Mouse (Mus musculus) forebrain, embryonic 13.5 days (tissue): Measurements from ENCODE around the gene Zcwpw1. TPM values are rescaled to one million over a fixed set of nuclear protein-coding genes. Genes with fewer than 3 reads are reported as not detected.

Experiments used
- ATAC-seq: fragments of 200-750 bp; cut with Nextera tagmentation; 2 replicates; pipeline ENCODE4 v1.8.0; 2017
- H3K27ac ChIP-seq: fragments of 300-500 bp; sonication (generic); 2 replicates; pipeline ENCODE4 v1.5.1; 2015; ENCODE audit warnings: inconsistent platforms, mild to moderate bottlenecking, moderate library complexity
- H3K27me3 ChIP-seq: fragments of 300-500 bp; sonication (generic); 2 replicates; pipeline ENCODE4 v1.6.1; 2015; ENCODE audit warnings: mild to moderate bottlenecking, inconsistent platforms
- H3K36me3 ChIP-seq: fragments of 300-500 bp; sonication (generic); 2 replicates; pipeline ENCODE4 v1.6.1; 2015; ENCODE audit warnings: mild to moderate bottlenecking, inconsistent platforms; ENCODE audit not compliant: poor library complexity, severe bottlenecking
- H3K4me1 ChIP-seq: fragments of 300-500 bp; sonication (generic); 2 replicates; pipeline ENCODE4 v1.6.1; 2015; ENCODE audit warnings: inconsistent platforms
- H3K4me2 ChIP-seq: fragments of 300-500 bp; sonication (generic); 2 replicates; pipeline ENCODE4 v1.6.1; 2015; ENCODE audit warnings: inconsistent platforms, mild to moderate bottlenecking, moderate library complexity
- H3K4me3 ChIP-seq: fragments of 300-500 bp; sonication (generic); 2 replicates; pipeline ENCODE4 v1.5.1; 2015; ENCODE audit warnings: mild to moderate bottlenecking, inconsistent platforms
- H3K9ac ChIP-seq: fragments of 300-500 bp; sonication (generic); 2 replicates; pipeline ENCODE4 v1.6.1; 2015; ENCODE audit warnings: mild to moderate bottlenecking, inconsistent platforms
- H3K9me3 ChIP-seq: fragments of 300-500 bp; sonication (generic); replicated peaks from 2 replicates; pipeline ENCODE4 v1.6.1; 2016; ENCODE audit warnings: inconsistent platforms
- WGBS: fragments of 180-500 bp; shearing (Covaris S2); methylation state at CpG from one replicate; pipeline ENCODE4 v1.1.7; 2015; 5-methylcytosine and 5-hydroxymethylcytosine counted together
- polyA plus RNA-seq: library from polyadenylated mRNA; unstranded; fragments of >200 nt; fragmentation: Nextera tagmentation; extraction: Ambion mirVana; gene quantifications from 2 replicates; pipeline ENCODE4 v1.2.1, GENCODE M21; 2015

Gene Zcwpw1
- 12.7 and 15.4 TPM in 2 replicates for polyA plus RNA-seq

GRCm38 (mm10) chr5:137787151-137787928 is at the start of gene Zcwpw1, which contains the start of gene Mepce:
Zcwpw1 (plus strand) TSS chr5:137787798.
Mepce (minus strand) TSS chr5:137787655.
- Histone ChIP-seq H3K9me3 (no peaks in the 10 kb centered on the region), H3K4me1 (peaks cover 36% of the 10 kb centered on the region), H3K4me3 (peak within 1 kb of the TSS; percentile 85), H3K27me3 (peaks cover 4% of the 10 kb centered on the region), H3K9ac (peak within 1 kb of the TSS; percentile 98), H3K36me3 (peaks cover 25% of the 10 kb centered on the region), H3K4me2 (peak within 1 kb of the TSS; percentile 95), H3K27ac (peak within 1 kb of the TSS; percentile 98)
- ATAC-seq = peak; percentile 69
- under 1% methylated on average over 48 of the region's 48 CpGs for WGBS

- Histone ChIP-seq H3K27me3 (no peaks in the 10 kb centered on the region), H3K4me1 (peaks cover 62% of the 10 kb centered on the region), H3K36me3 (peaks cover 34% of the 10 kb centered on the region), H3K9ac (peak overlapping the region; percentile 81), H3K4me2 (peak overlapping the region; percentile 91), H3K9me3 (no peaks in the 10 kb centered on the region), H3K27ac (peak overlapping the region; percentile 78), H3K4me3 (peak overlapping the region; percentile 63)
- WGBS = 13% methylated on average over 5 of the region's 5 CpGs
- ATAC-seq = no peak
These were observed 49.1 kb upstream of the Zcwpw1 start for GRCm38 (mm10) chr5:137738516-137738915.

- Histone ChIP-seq H3K27me3 (no peaks in the 10 kb centered on the region), H3K9me3 (no peaks in the 10 kb centered on the region), H3K9ac (peak overlapping the region; percentile 81), H3K27ac (peak overlapping the region; percentile 78), H3K4me2 (peak overlapping the region; percentile 91), H3K36me3 (peaks cover 33% of the 10 kb centered on the region), H3K4me1 (peaks cover 53% of the 10 kb centered on the region), H3K4me3 (peak overlapping the region; percentile 63)
- WGBS = 15% methylated on average over 9 of the region's 9 CpGs
- ATAC-seq = no peak
These were observed 48.1 kb upstream of the Zcwpw1 start for GRCm38 (mm10) chr5:137739471-137739870.

GRCm38 (mm10) chr5:137740506-137740905 is 47.1 kb upstream of the Zcwpw1 start:
- Histone ChIP-seq H3K9ac (peak overlapping the region; percentile 81), H3K9me3 (no peaks in the 10 kb centered on the region), H3K4me1 (peaks cover 46% of the 10 kb centered on the region), H3K27ac (peak overlapping the region; percentile 78), H3K36me3 (peaks cover 24% of the 10 kb centered on the region), H3K4me2 (peak overlapping the region; percentile 91), H3K27me3 (no peaks in the 10 kb centered on the region), H3K4me3 (peak overlapping the region; percentile 63)
- ATAC-seq = peak; percentile 11; the same call in 1 of the 2 replicates
- WGBS = 5% methylated on average over 11 of the region's 11 CpGs

GRCm38 (mm10) chr5:137741023-137741931 is 46.3 kb upstream of the Zcwpw1 start, which contains the start of gene Nyap1:
Nyap1 (minus strand) TSS chr5:137741607.
- H3K27ac ChIP-seq = peak within 1 kb of the TSS; percentile 78
- H3K27me3 ChIP-seq = no peaks in the 10 kb centered on the region
- H3K36me3 ChIP-seq = peaks cover 17% of the 10 kb centered on the region
- H3K9ac ChIP-seq = peak within 1 kb of the TSS; percentile 81
- H3K9me3 ChIP-seq = no peaks in the 10 kb centered on the region
- peaks cover 43% of the 10 kb centered on the region for H3K4me1 ChIP-seq
- WGBS = 0% methylated on average over 58 of the region's 71 CpGs
- peak within 1 kb of the TSS; percentile 91 for H3K4me2 ChIP-seq
- peak within 1 kb of the TSS; percentile 63 for H3K4me3 ChIP-seq
- peak; percentile 88 for ATAC-seq

GRCm38 (mm10) chr5:137742048-137742447 is 45.5 kb upstream of the Zcwpw1 start:
- Histone ChIP-seq H3K27ac (no peak overlapping the region), H3K4me2 (peak overlapping the region; percentile 91), H3K4me1 (peaks cover 51% of the 10 kb centered on the region), H3K9me3 (no peaks in the 10 kb centered on the region), H3K9ac (no peak overlapping the region), H3K36me3 (peaks cover 9% of the 10 kb centered on the region), H3K27me3 (no peaks in the 10 kb centered on the region), H3K4me3 (no peak overlapping the region)
- WGBS = 73% methylated on average over 10 of the region's 10 CpGs
- no peak for ATAC-seq

GRCm38 (mm10) chr5:137742836-137743235 is 44.8 kb upstream of the Zcwpw1 start:
- H3K36me3 ChIP-seq = peaks cover 5% of the 10 kb centered on the region
- no peak overlapping the region for H3K4me2 ChIP-seq
- H3K9me3 ChIP-seq = no peaks in the 10 kb centered on the region
- no peak for ATAC-seq
- H3K9ac ChIP-seq = no peak overlapping the region
- H3K27ac ChIP-seq = no peak overlapping the region
- H3K27me3 ChIP-seq = no peaks in the 10 kb centered on the region
- 89% methylated on average over 6 of the region's 6 CpGs for whole genome bisulfite sequencing
- peaks cover 55% of the 10 kb centered on the region for H3K4me1 ChIP-seq
- H3K4me3 ChIP-seq = no peak overlapping the region

GRCm38 (mm10) chr5:137744197-137744596 is 43.4 kb upstream of the Zcwpw1 start:
- no peak overlapping the region for H3K4me2 ChIP-seq
- 74% methylated on average over 7 of the region's 7 CpGs for WGBS
- no peaks in the 10 kb centered on the region for H3K27me3 ChIP-seq
- peak overlapping the region; percentile 12 for H3K27ac ChIP-seq
- H3K9me3 ChIP-seq = no peaks in the 10 kb centered on the region
- no peak overlapping the region for H3K4me3 ChIP-seq
- H3K36me3 ChIP-seq = peaks cover 1% of the 10 kb centered on the region; the same call in 1 of the 2 replicates
- ATAC-seq = no peak
- peaks cover 55% of the 10 kb centered on the region for H3K4me1 ChIP-seq
- H3K9ac ChIP-seq = no peak overlapping the region

GRCm38 (mm10) chr5:137745214-137746171 is 42.1 kb upstream of the Zcwpw1 start, which contains the start of gene Tsc22d4:
Tsc22d4 (plus strand) TSS chr5:137745730.
- 6% methylated on average over 28 of the region's 28 CpGs for WGBS
- Histone ChIP-seq H3K4me3 (peak within 1 kb of the TSS; percentile 69), H3K36me3 (peaks cover 7% of the 10 kb centered on the region; the same call in 1 of the 2 replicates), H3K9me3 (no peaks in the 10 kb centered on the region), H3K4me1 (peaks cover 48% of the 10 kb centered on the region), H3K9ac (peak within 1 kb of the TSS; percentile 84), H3K27me3 (no peaks in the 10 kb centered on the region), H3K27ac (peak within 1 kb of the TSS; percentile 94), H3K4me2 (peak within 1 kb of the TSS; percentile 99)
- ATAC-seq = peak; percentile 85

- Histone ChIP-seq H3K27me3 (no peaks in the 10 kb centered on the region), H3K36me3 (peaks cover 14% of the 10 kb centered on the region), H3K9me3 (no peaks in the 10 kb centered on the region), H3K4me3 (peak overlapping the region; percentile 69), H3K9ac (peak overlapping the region; percentile 84), H3K4me1 (peaks cover 47% of the 10 kb centered on the region), H3K27ac (peak overlapping the region; percentile 94), H3K4me2 (peak overlapping the region; percentile 99)
- 0% methylated on average over 20 of the region's 20 CpGs for WGBS
- ATAC-seq = peak; percentile 6; the same call in 1 of the 2 replicates
These were observed 41.2 kb upstream of the Zcwpw1 start for GRCm38 (mm10) chr5:137746282-137746850.
